Mouse (Mus musculus): Measurements from ENCODE around the gene Mark3.

GRCm38 (mm10) chr12:111704609-111705008 is 130.3 kb downstream of the Mark3 start:
- TF ChIP-seq POLR2A (IDR thresholded peaks at IDR 0.05; ENCODE audit: control insufficient read depth in 1 of 2, insufficient read depth in 1 of 2, low read depth in 1 of 2, low read length in 2 of 2, poor library complexity in 1 of 2) = no peak
- no peak for TF ChIP-seq CHD2 (IDR thresholded peaks at IDR 0.05; ENCODE audit: low read length)
- no peak for TF ChIP-seq RCOR1 (IDR thresholded peaks at IDR 0.05; ENCODE audit: low read depth, low read length)
- TF ChIP-seq NRF1 (IDR thresholded peaks at IDR 0.05; ENCODE audit: insufficient read depth, low read depth, low read length, poor library complexity, severe bottlenecking) = no peak
- no peak for TF ChIP-seq USF1 (IDR thresholded peaks at IDR 0.05; ENCODE audit: low read depth, low read length)
- TF ChIP-seq MXI1 (IDR thresholded peaks at IDR 0.05; ENCODE audit: low read depth, low read length) = no peak
- no peak for TF ChIP-seq ZNF384 (IDR thresholded peaks at IDR 0.05; ENCODE audit: low read depth, low read length)
- TF ChIP-seq ETS1 (IDR thresholded peaks at IDR 0.05; ENCODE audit: low read depth, low read length) = no peak
